Mouse (Mus musculus) stomach, embryonic 14.5 days (tissue): ENCODE results near the gene Dlgap4. TPM values are rescaled to one million over a fixed set of nuclear protein-coding genes. Genes with fewer than 3 reads are reported as not detected.
A peak's percentile ranks its signal among the peaks of the same experiment; 100 is the strongest.

ENCODE experiments used
- ATAC-seq: fragments of 200-750 bp; cut with Nextera tagmentation; 2 replicates; pipeline ENCODE4 v1.8.0; 2017; ENCODE audit warnings: low read depth, moderate TSS enrichment; ENCODE audit not compliant: insufficient number of reproducible peaks, insufficient read depth, low FRiP score
- H3K27ac ChIP-seq: fragments of 300-500 bp; sonication (generic); 2 replicates; pipeline ENCODE4 v1.5.1; 2014; ENCODE audit warnings: mild to moderate bottlenecking, low read length, moderate library complexity, mixed read lengths
- H3K27me3 ChIP-seq: fragments of 300-500 bp; sonication (generic); 2 replicates; pipeline ENCODE4 v1.6.1; 2014; ENCODE audit warnings: low read length, control low read depth, mixed read lengths; ENCODE audit not compliant: control insufficient read depth, insufficient read depth
- H3K36me3 ChIP-seq: fragments of 300-500 bp; sonication (generic); 2 replicates; pipeline ENCODE4 v1.6.1; 2014; ENCODE audit warnings: mild to moderate bottlenecking, control low read depth, low read length, moderate library complexity, mixed read lengths; ENCODE audit not compliant: control insufficient read depth, insufficient read depth
- H3K4me1 ChIP-seq: fragments of 300-500 bp; sonication (generic); 2 replicates; pipeline ENCODE4 v1.6.1; 2014; ENCODE audit warnings: low read length, control low read depth, mixed read lengths; ENCODE audit not compliant: control insufficient read depth, insufficient read depth
- H3K4me2 ChIP-seq: fragments of 300-500 bp; sonication (generic); replicated peaks from 2 replicates; pipeline ENCODE4 v1.6.1; 2014; ENCODE audit warnings: low read depth, low read length, control low read depth
- H3K4me3 ChIP-seq: fragments of 300-500 bp; sonication (generic); 2 replicates; pipeline ENCODE4 v1.5.1; 2014; ENCODE audit warnings: low read depth, low read length, control low read depth
- H3K9ac ChIP-seq: fragments of 300-500 bp; sonication (generic); replicated peaks from 2 replicates; pipeline ENCODE4 v1.6.1; 2014; ENCODE audit warnings: low read depth, mild to moderate bottlenecking, control low read depth, low read length, moderate library complexity, mixed read lengths
- H3K9me3 ChIP-seq: fragments of 300-500 bp; sonication (generic); 2 replicates; pipeline ENCODE4 v1.6.1; 2016; ENCODE audit warnings: low read depth, low read length, control low read depth; ENCODE audit not compliant: control insufficient read depth
- WGBS: fragments of 180-500 bp; shearing (Covaris S2); extraction: QIAGEN DNeasy Blood & Tissue Kit; methylation state at CpG from one replicate; pipeline ENCODE4 v1.1.7; 2014; 5-methylcytosine and 5-hydroxymethylcytosine counted together
- polyA plus RNA-seq: library from polyadenylated mRNA; unstranded; fragments of >200 nt; fragmentation: Nextera tagmentation; extraction: Ambion mirVana; gene quantifications from 2 replicates; pipeline ENCODE4 v1.2.1, GENCODE M21; 2014

Dlgap4 gene
- polyA plus RNA-seq, 1 experiment from 2014 or later, result 88.5 TPM

- H3K27ac ChIP-seq, result no peak overlapping the region
- no peak overlapping the region for H3K4me3 ChIP-seq
- H3K36me3 ChIP-seq, result peaks cover 51% of the 10 kb centered on the region
- no peaks in the 10 kb centered on the region for H3K27me3 ChIP-seq
- WGBS, result 92% methylated on average over 3 of the region's 3 CpGs
- ATAC-seq, result no peak
- H3K4me1 ChIP-seq, result 0 out of 2 replicates have a peak, but pooled peaks cover 3% of the 10 kb centered on the region
- no peak overlapping the region for H3K9ac ChIP-seq
- H3K9me3 ChIP-seq, result no peaks in the 10 kb centered on the region
- H3K4me2 ChIP-seq, result no peak overlapping the region
Observed at GRCm38 (mm10) chr2:156747315-156747714, 133.8 kb downstream of the Dlgap4 start.

DNA sequence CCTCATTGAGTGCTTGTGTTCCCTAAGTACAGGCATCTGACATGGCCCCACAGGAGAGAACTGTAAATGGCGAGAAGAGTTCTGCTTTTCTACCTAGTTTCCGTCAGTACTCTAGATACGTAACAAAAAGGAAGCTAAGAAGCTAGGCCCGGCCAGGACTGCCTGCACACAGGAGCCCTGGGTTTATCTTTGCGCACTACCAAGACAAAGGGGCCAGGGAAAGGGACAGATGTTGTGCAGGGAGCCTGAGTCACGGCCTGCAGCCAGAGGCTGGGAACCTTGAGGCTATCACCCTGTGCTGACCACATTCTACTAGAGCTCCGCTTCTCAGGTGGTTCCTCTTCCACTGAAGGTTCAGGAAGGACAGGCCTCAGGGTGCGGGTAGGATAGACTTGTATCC, 136.2 kb downstream of the Dlgap4 start:
- Histone ChIP-seq H3K9ac (no peak overlapping the region), H3K36me3 (peaks cover 67% of the 10 kb centered on the region), H3K4me3 (no peak overlapping the region), H3K27me3 (no peaks in the 10 kb centered on the region), H3K4me1 (no peaks in the 10 kb centered on the region), H3K4me2 (no peak overlapping the region), H3K27ac (no peak overlapping the region), H3K9me3 (no peaks in the 10 kb centered on the region)
- WGBS, result 90% methylated on average over 8 of the region's 8 CpGs
- ATAC-seq, result no peak

DNA sequence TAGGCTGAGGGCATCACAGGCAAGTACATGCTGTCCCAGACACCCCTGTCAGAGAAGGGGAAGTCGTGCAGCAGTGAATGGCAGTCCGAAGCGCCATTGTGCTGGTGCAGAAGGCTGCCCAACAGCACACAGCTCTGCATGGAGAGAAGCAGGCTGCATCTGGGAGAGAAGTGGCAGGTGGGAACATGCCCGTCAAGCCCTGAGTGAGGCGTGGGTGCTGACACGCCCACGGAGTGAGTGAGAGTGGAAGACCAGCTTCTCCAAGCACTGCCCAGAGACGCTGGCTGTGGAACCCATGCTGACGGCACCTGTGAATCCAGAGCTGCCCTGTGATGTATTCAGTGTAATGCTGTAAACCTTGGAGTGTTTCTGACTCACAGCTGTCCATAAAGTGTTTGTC, 143.4 kb downstream of the Dlgap4 start:
- H3K9me3 ChIP-seq, result no peaks in the 10 kb centered on the region; the same call in 1 of the 2 replicates
- H3K27me3 ChIP-seq, result no peaks in the 10 kb centered on the region
- H3K4me2 ChIP-seq, result no peak overlapping the region
- ATAC-seq, result no peak
- no peaks in the 10 kb centered on the region for H3K4me1 ChIP-seq
- WGBS, result 87% methylated on average over 9 of the region's 9 CpGs
- H3K4me3 ChIP-seq, result no peak overlapping the region
- no peak overlapping the region for H3K27ac ChIP-seq
- no peak overlapping the region for H3K9ac ChIP-seq
- peaks cover 64% of the 10 kb centered on the region for H3K36me3 ChIP-seq

- H3K9ac ChIP-seq, result no peak overlapping the region
- H3K27ac ChIP-seq, result no peak overlapping the region
- H3K4me1 ChIP-seq, result no peaks in the 10 kb centered on the region
- no peak overlapping the region for H3K4me2 ChIP-seq
- H3K36me3 ChIP-seq, result peaks cover 66% of the 10 kb centered on the region
- H3K27me3 ChIP-seq, result no peaks in the 10 kb centered on the region
- no peak overlapping the region for H3K4me3 ChIP-seq
- H3K9me3 ChIP-seq, result no peaks in the 10 kb centered on the region; the same call in 1 of the 2 replicates
- 85% methylated on average over 5 of the region's 5 CpGs for WGBS
- ATAC-seq, result no peak
Observed at GRCm38 (mm10) chr2:156760843-156761505, 147.5 kb downstream of the Dlgap4 start.

DNA sequence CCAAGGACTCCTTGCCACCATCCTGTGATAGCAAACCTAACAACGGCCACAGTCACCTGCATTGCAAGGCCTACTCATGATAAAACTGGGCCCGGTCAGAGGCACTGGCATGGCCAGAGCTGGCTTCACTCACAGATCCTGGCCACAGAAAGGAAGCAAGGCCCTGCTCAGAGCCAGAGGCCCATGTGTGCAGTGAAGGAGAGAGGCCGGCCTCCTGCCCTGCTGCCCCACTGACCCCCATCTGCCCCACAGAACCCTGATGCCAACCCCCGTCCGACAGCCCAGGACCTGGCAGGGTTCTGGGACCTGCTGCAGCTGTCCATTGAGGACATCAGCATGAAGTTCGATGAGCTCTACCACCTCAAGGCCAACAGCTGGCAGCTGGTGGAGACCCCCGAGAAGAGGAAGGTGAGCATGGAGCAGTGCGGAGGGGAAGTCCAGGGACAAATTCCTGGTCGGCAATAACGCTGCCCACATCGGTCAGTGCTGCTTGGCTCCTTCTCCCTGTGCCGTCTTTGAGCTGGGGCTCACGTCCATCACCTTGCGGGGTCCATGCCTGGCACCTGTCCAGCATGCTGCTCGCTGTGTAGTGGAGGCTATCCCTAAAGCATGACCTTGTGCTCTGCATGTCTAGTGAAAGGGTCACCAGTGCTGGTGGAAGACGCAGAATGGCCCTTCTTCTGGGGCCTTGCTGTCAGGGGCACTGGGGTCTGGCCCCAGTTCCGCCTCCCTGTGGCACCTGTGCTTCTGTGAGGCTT, 148.2 kb downstream of the Dlgap4 start:
- no peak for ATAC-seq
- no peak overlapping the region for H3K27ac ChIP-seq
- no peaks in the 10 kb centered on the region for H3K4me1 ChIP-seq

DNA sequence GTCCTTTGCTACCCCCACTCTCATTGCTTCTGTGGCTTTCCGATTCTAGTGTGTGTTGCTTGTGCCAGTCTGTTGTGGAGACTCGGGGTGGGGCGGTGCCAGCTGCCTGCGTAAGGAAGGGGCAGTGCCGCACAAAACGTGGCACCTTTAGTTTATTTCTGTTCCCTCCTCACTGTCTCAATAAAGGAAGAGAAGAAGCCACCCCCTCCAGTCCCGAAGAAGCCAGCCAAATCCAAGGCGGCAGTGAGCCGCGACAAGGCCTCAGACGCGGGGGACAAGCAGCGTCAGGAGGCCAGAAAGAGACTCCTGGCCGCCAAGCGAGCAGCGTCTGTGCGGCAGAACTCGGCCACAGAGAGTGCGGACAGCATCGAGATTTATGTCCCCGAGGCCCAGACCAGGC, 149.0 kb downstream of the Dlgap4 start:
- no peak overlapping the region for H3K4me3 ChIP-seq
- H3K36me3 ChIP-seq, result peaks cover 51% of the 10 kb centered on the region
- 86% methylated on average over 21 of the region's 21 CpGs for WGBS
- H3K9ac ChIP-seq, result no peak overlapping the region
- no peaks in the 10 kb centered on the region for H3K27me3 ChIP-seq
- 0 out of 2 replicates have a peak overlapping the region, but pooled peaks have one; percentile 10 for H3K27ac ChIP-seq
- no peaks in the 10 kb centered on the region for H3K4me1 ChIP-seq
- ATAC-seq, result no peak
- no peak overlapping the region for H3K4me2 ChIP-seq
- H3K9me3 ChIP-seq, result no peaks in the 10 kb centered on the region; the same call in 1 of the 2 replicates

More for the DNA sequence above, 148.2 kb downstream of the Dlgap4 start:
- 97% methylated on average over 17 of the region's 17 CpGs for WGBS
- no peak overlapping the region for H3K9ac ChIP-seq
- no peak overlapping the region for H3K4me2 ChIP-seq
- H3K9me3 ChIP-seq, result no peaks in the 10 kb centered on the region; the same call in 1 of the 2 replicates
- peaks cover 59% of the 10 kb centered on the region for H3K36me3 ChIP-seq
- no peaks in the 10 kb centered on the region for H3K27me3 ChIP-seq
- no peak overlapping the region for H3K4me3 ChIP-seq

DNA sequence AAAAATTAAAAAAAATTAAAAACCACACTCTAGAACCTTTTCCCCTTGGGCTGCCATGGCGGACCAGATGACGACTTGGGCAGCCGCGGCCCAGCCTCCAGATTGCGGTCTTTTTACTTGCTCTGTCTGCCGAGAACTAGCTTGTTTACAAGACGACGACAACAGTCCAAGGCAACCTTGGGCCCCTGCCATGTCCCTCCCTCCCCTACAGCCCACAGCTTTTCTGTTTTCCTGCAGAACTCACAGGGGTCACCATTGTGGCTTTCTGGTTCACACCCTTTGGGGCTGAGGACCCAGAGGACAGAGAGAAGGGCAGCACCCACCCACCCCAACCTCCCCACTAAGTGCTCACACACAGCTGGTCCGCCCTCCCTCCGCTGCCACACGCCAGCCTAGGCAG, 149.6 kb downstream of the Dlgap4 start:
- no peak overlapping the region for H3K9ac ChIP-seq
- no peak overlapping the region for H3K4me3 ChIP-seq
- no peak overlapping the region for H3K27ac ChIP-seq
- no peaks in the 10 kb centered on the region; the same call in 1 of the 2 replicates for H3K9me3 ChIP-seq
- WGBS, result 81% methylated on average over 11 of the region's 11 CpGs
- no peak overlapping the region for H3K4me2 ChIP-seq
- H3K27me3 ChIP-seq, result no peaks in the 10 kb centered on the region
- no peak for ATAC-seq
- H3K4me1 ChIP-seq, result no peaks in the 10 kb centered on the region
- peaks cover 45% of the 10 kb centered on the region for H3K36me3 ChIP-seq

DNA sequence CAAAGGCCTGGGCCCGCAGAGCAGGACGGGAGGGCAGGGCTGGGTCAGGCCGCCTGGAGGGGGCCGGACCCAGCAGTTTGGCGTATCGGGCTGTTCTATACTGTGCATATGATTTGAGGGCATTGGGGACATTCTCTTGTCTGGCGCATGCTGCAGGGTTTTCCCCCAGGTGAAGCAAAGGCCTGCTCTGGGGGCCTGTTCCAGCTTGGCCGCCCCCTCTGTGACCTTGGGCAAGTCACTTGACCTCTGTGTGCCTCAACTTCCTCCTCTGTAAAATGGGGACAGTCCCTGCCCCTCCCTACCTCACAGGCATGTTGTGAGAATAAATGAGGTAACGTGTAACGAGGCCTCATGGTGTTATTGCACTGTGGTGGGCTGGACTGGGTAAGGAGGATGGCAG, 150.5 kb downstream of the Dlgap4 start:
- H3K4me1 ChIP-seq, result no peaks in the 10 kb centered on the region
- H3K36me3 ChIP-seq, result peaks cover 36% of the 10 kb centered on the region
- no peaks in the 10 kb centered on the region for H3K27me3 ChIP-seq
- ATAC-seq, result no peak
- H3K9me3 ChIP-seq, result no peaks in the 10 kb centered on the region
- no peak overlapping the region for H3K27ac ChIP-seq
- H3K4me3 ChIP-seq, result no peak overlapping the region
- H3K9ac ChIP-seq, result no peak overlapping the region
- no peak overlapping the region for H3K4me2 ChIP-seq
- WGBS, result 95% methylated on average over 10 of the region's 10 CpGs
